ENCODE assay signal across 9 mouse cellular contexts in genomic region chr7:6825966-6826647, GRCm38 (mm10).
A peak's percentile ranks its signal among the peaks of the same experiment; 100 is the strongest.
DNase-seq lines count a peak whose midpoint lies in the region; ATAC-seq lines count a peak whose summit lies in the region.
"Had no signal": no experiment of that assay in that cellular context is flagged by ENCODE, and none has a peak within 500 bp of the region (broad histone marks: within the 10 kb centered on the region; RNA-seq: fewer than 3 reads in every experiment).

No protein-coding gene starts in this region.

- no peak overlapping the region for H3K4me3 ChIP-seq in stomach, embryonic 15.5 days (replicated peaks)

- 0 out of 2 replicates have a peak, but pooled peaks cover 7% of the 10 kb centered on the region for H3K4me1 ChIP-seq in stomach, embryonic 15.5 days

- WGBS in stomach, embryonic 15.5 days, result 50% methylated on average over 11 of the region's 11 CpGs

- DNase-seq in ovary, adult 18-20 months (ENCODE audit: low spot score), result peak; percentile 27
- DNase-seq in ovary, postnatal 10 days (ENCODE audit: low spot score), result no peak
- peak; percentile 50 to 61 for DNase-seq in heart, postnatal 14 days
- peak; percentile 44 to 77 for DNase-seq in kidney, postnatal 25 days
- DNase-seq in right cerebral cortex, adult 2 months (ENCODE audit: low spot score in 2 of 2), result no peak
- no peak for DNase-seq in left cerebral cortex, postnatal 10 days (ENCODE audit: extremely low spot score in 1 of 2, low spot score in 2 of 2)
- DNase-seq in left cerebral cortex, adult 8-10 months (ENCODE audit: low spot score in 2 of 2), result no peak
- DNase-seq: right cerebral cortex, postnatal 4 days had no signal

- no peak for ATAC-seq in stomach, embryonic 15.5 days (ENCODE audit: insufficient read depth, low FRiP score, low read depth)

- H3K36me3 ChIP-seq in stomach, embryonic 15.5 days, result no peaks in the 10 kb centered on the region

- H3K27ac ChIP-seq in stomach, embryonic 15.5 days, result peak overlapping the region; percentile 63

- no peak overlapping the region for H3K4me2 ChIP-seq in stomach, embryonic 15.5 days

- no peaks in the 10 kb centered on the region for H3K9me3 ChIP-seq in stomach, embryonic 15.5 days

- H3K9ac ChIP-seq in stomach, embryonic 15.5 days, result no peak overlapping the region

- no peaks in the 10 kb centered on the region for H3K27me3 ChIP-seq in stomach, embryonic 15.5 days (replicated peaks)

- intact Hi-C loops in heart, postnatal 14 days (cut with DNase I), result loop anchor here (2.0 kb wide), 1 partner anchor 15 kb away; no protein-coding TSS in a partner anchor
- intact Hi-C loops in left cerebral cortex, postnatal 10 days (cut with DNase I), result no loop called here

Comparison
In these comparisons a context has a peak if more than half of its experiments do, and no peak if none do; other contexts are left out.
1. DNase-seq: peak in ovary, adult 18-20 months (single experiment), heart, postnatal 14 days (2 of 2) and kidney, postnatal 25 days (2 of 2); none in ovary, postnatal 10 days (single experiment), right cerebral cortex, adult 2 months (0 of 2), left cerebral cortex, postnatal 10 days (0 of 2) and left cerebral cortex, adult 8-10 months (0 of 2).